Mouse (Mus musculus): ENCODE data around the gene Snx12. TPM values are rescaled to one million over a fixed set of nuclear protein-coding genes. Genes with fewer than 3 reads are reported as not detected.

Snx12 gene
- polyA plus RNA-seq, 2 experiments: 42.1 to 52.8 TPM

GRCm38 (mm10) chrX:101260441-101261325 lies 38.3 kb upstream of the Snx12 start:
- H3K9ac ChIP-seq (ENCODE audit: low read depth, low read length, severe bottlenecking): no peak overlapping the region
- 24% methylated on average over 11 of the region's 13 CpGs for WGBS
- no peaks in the 10 kb centered on the region for H3K27me3 ChIP-seq (ENCODE audit: control insufficient read depth, insufficient read depth, low read length)
- H3K36me3 ChIP-seq (ENCODE audit: control insufficient read depth, insufficient read depth, low read length): peaks cover 4% of the 10 kb centered on the region
- no peak for TF ChIP-seq POLR2A (IDR thresholded peaks at IDR 0.05; ENCODE audit: borderline replicate concordance, extremely low read depth, insufficient read depth, insufficient read length)
- ATAC-seq (ENCODE audit: low FRiP score, low read depth): peak; percentile 86
- peak; percentile 68 for DNase-seq (ENCODE audit: low spot score)
- H3K27ac ChIP-seq (replicated peaks; ENCODE audit: low read depth, low read length): peak overlapping the region; percentile 74
- no peak overlapping the region for H3K4me2 ChIP-seq (replicated peaks; ENCODE audit: low read depth, low read length, severe bottlenecking)
- no peak overlapping the region for H3K4me3 ChIP-seq (replicated peaks; ENCODE audit: low read length)
- H3K9me3 ChIP-seq (ENCODE audit: control insufficient read depth, low read length): no peaks in the 10 kb centered on the region
- H3K4me1 ChIP-seq (ENCODE audit: control insufficient read depth, insufficient read depth, low read length): peaks cover 13% of the 10 kb centered on the region

GRCm38 (mm10) chrX:101256603-101257002 lies 34.2 kb upstream of the Snx12 start:
- Histone ChIP-seq H3K27ac (replicated peaks; ENCODE audit: low read depth, low read length) (no peak overlapping the region), H3K9me3 (ENCODE audit: control insufficient read depth, low read length) (no peaks in the 10 kb centered on the region), H3K4me3 (replicated peaks; ENCODE audit: low read length) (peak overlapping the region; percentile 56), H3K4me1 (ENCODE audit: control insufficient read depth, insufficient read depth, low read length) (peaks cover 13% of the 10 kb centered on the region), H3K27me3 (ENCODE audit: control insufficient read depth, insufficient read depth, low read length) (no peaks in the 10 kb centered on the region), H3K4me2 (replicated peaks; ENCODE audit: low read depth, low read length, severe bottlenecking) (peak overlapping the region; percentile 55), H3K9ac (ENCODE audit: low read depth, low read length, severe bottlenecking) (no peak overlapping the region), H3K36me3 (ENCODE audit: control insufficient read depth, insufficient read depth, low read length) (peaks cover 4% of the 10 kb centered on the region)
- TF ChIP-seq POLR2A (IDR thresholded peaks at IDR 0.05; ENCODE audit: borderline replicate concordance, extremely low read depth, insufficient read depth, insufficient read length): no peak
- no peak for ATAC-seq (ENCODE audit: low FRiP score, low read depth)
- DNase-seq (ENCODE audit: low spot score): no peak
- 75% methylated on average over 13 of the region's 13 CpGs for WGBS

GRCm38 (mm10) chrX:101254740-101255139 lies 32.4 kb upstream of the Snx12 start:
- peaks cover 4% of the 10 kb centered on the region for H3K36me3 ChIP-seq (ENCODE audit: control insufficient read depth, insufficient read depth, low read length)
- no peaks in the 10 kb centered on the region for H3K9me3 ChIP-seq (ENCODE audit: control insufficient read depth, low read length)
- H3K4me3 ChIP-seq (replicated peaks; ENCODE audit: low read length): peak overlapping the region; percentile 56
- ATAC-seq (ENCODE audit: low FRiP score, low read depth) (peak; percentile 11; the same call in 1 of the 2 replicates), DNase-seq (ENCODE audit: low spot score) (no peak)
- peak overlapping the region; percentile 55 for H3K4me2 ChIP-seq (replicated peaks; ENCODE audit: low read depth, low read length, severe bottlenecking)
- WGBS: 12% methylated on average over 25 of the region's 26 CpGs
- H3K9ac ChIP-seq (ENCODE audit: low read depth, low read length, severe bottlenecking): peak overlapping the region; percentile 68
- peak overlapping the region; percentile 77 for H3K27ac ChIP-seq (replicated peaks; ENCODE audit: low read depth, low read length)
- peaks cover 5% of the 10 kb centered on the region; the same call in 1 of the 2 replicates for H3K4me1 ChIP-seq (ENCODE audit: control insufficient read depth, insufficient read depth, low read length)
- H3K27me3 ChIP-seq (ENCODE audit: control insufficient read depth, insufficient read depth, low read length): no peaks in the 10 kb centered on the region
- TF ChIP-seq POLR2A (IDR thresholded peaks at IDR 0.05; ENCODE audit: borderline replicate concordance, extremely low read depth, insufficient read depth, insufficient read length): no peak

GRCm38 (mm10) chrX:101253952-101254729 lies 31.8 kb upstream of the Snx12 start, which contains the start of gene Foxo4:
TSS of gene Foxo4 (plus strand) at chrX:101254528.
- peak within 1 kb of the TSS; percentile 68 for H3K9ac ChIP-seq (ENCODE audit: low read depth, low read length, severe bottlenecking)
- H3K9me3 ChIP-seq (ENCODE audit: control insufficient read depth, low read length): no peaks in the 10 kb centered on the region
- 25% methylated on average over 46 of the region's 47 CpGs for WGBS
- H3K27me3 ChIP-seq (ENCODE audit: control insufficient read depth, insufficient read depth, low read length): no peaks in the 10 kb centered on the region
- H3K27ac ChIP-seq (replicated peaks; ENCODE audit: low read depth, low read length): peak within 1 kb of the TSS; percentile 77
- ATAC-seq (ENCODE audit: low FRiP score, low read depth): peak; percentile 93
- H3K4me1 ChIP-seq (ENCODE audit: control insufficient read depth, insufficient read depth, low read length): peaks cover 5% of the 10 kb centered on the region; the same call in 1 of the 2 replicates
- peak; percentile 59; the same call in 1 of the 2 replicates for TF ChIP-seq POLR2A (IDR thresholded peaks at IDR 0.05; ENCODE audit: borderline replicate concordance, extremely low read depth, insufficient read depth, insufficient read length)
- H3K36me3 ChIP-seq (ENCODE audit: control insufficient read depth, insufficient read depth, low read length): peaks cover 4% of the 10 kb centered on the region; the same call in 1 of the 2 replicates
- DNase-seq (ENCODE audit: low spot score): peak; percentile 95
- peak within 1 kb of the TSS; percentile 55 for H3K4me2 ChIP-seq (replicated peaks; ENCODE audit: low read depth, low read length, severe bottlenecking)
- peak within 1 kb of the TSS; percentile 56 for H3K4me3 ChIP-seq (replicated peaks; ENCODE audit: low read length)

- no peak for ATAC-seq (ENCODE audit: low FRiP score, low read depth)
- no peak overlapping the region for H3K9ac ChIP-seq (ENCODE audit: low read depth, low read length, severe bottlenecking)
- no peaks in the 10 kb centered on the region for H3K36me3 ChIP-seq (ENCODE audit: control insufficient read depth, insufficient read depth, low read length)
- no peaks in the 10 kb centered on the region for H3K27me3 ChIP-seq (ENCODE audit: control insufficient read depth, insufficient read depth, low read length)
- no peak for TF ChIP-seq POLR2A (IDR thresholded peaks at IDR 0.05; ENCODE audit: borderline replicate concordance, extremely low read depth, insufficient read depth, insufficient read length)
- H3K9me3 ChIP-seq (ENCODE audit: control insufficient read depth, low read length): no peaks in the 10 kb centered on the region
- no peak overlapping the region for H3K4me3 ChIP-seq (replicated peaks; ENCODE audit: low read length)
- no peaks in the 10 kb centered on the region for H3K4me1 ChIP-seq (ENCODE audit: control insufficient read depth, insufficient read depth, low read length)
- DNase-seq (ENCODE audit: low spot score): no peak
- no peak overlapping the region for H3K4me2 ChIP-seq (replicated peaks; ENCODE audit: low read depth, low read length, severe bottlenecking)
- no peak overlapping the region for H3K27ac ChIP-seq (replicated peaks; ENCODE audit: low read depth, low read length)
- WGBS: 9% methylated on average over 1 of the region's 1 CpGs
These were observed 22.6 kb upstream of the Snx12 start for GRCm38 (mm10) chrX:101245011-101245410.
